Mouse (Mus musculus) c-Kit-positive CD71-positive TER-119-positive erythroid progenitor cells, embryonic 14.5 days (primary cell): ENCODE results near the gene Mymx.

Source experiments
- DNase-seq: peaks from one replicate; pipeline ENCODE4 v3.0.0-alpha.2; 2013; ENCODE audit warnings: low spot score

The Mymx gene

GRCm38 (mm10) chr17:45610144-45610866, 8.4 kb upstream of the Mymx start:
- DNase-seq = no peak

- no peak for DNase-seq
Measured at GRCm38 (mm10) chr17:45608396-45608795, 6.5 kb upstream of the Mymx start.

GRCm38 (mm10) chr17:45606992-45607879, 5.3 kb upstream of the Mymx start:
- DNase-seq = no peak

- no peak for DNase-seq
Measured at GRCm38 (mm10) chr17:45602984-45603383, 1.1 kb upstream of the Mymx start.

GRCm38 (mm10) chr17:45601325-45601724, 577 bp downstream of the Mymx start:
- no peak for DNase-seq

- no peak for DNase-seq
Measured at GRCm38 (mm10) chr17:45600267-45600666, 1.6 kb downstream of the Mymx start.

GRCm38 (mm10) chr17:45599446-45600242, 2.3 kb downstream of the Mymx start, which contains the start of gene Slc29a1:
TSS of gene Slc29a1 (minus strand) at chr17:45599606.
- no peak for DNase-seq

- DNase-seq = no peak
Measured at GRCm38 (mm10) chr17:45598891-45599290, 3.0 kb downstream of the Mymx start.

GRCm38 (mm10) chr17:45598376-45598775, 3.5 kb downstream of the Mymx start:
- DNase-seq = no peak

- DNase-seq = no peak
Measured at GRCm38 (mm10) chr17:45597787-45598186, 4.1 kb downstream of the Mymx start.

- DNase-seq = no peak
Measured at GRCm38 (mm10) chr17:45596631-45597396, 5.1 kb downstream of the Mymx start.

- DNase-seq = no peak
Measured at GRCm38 (mm10) chr17:45595736-45596390, 6.0 kb downstream of the Mymx start.

- no peak for DNase-seq
Measured at GRCm38 (mm10) chr17:45594881-45595735, 6.8 kb downstream of the Mymx start.

GRCm38 (mm10) chr17:45594195-45594594, 7.7 kb downstream of the Mymx start:
- no peak for DNase-seq

- peak; percentile 89 for DNase-seq
Measured at GRCm38 (mm10) chr17:45593479-45593878, 8.4 kb downstream of the Mymx start.

GRCm38 (mm10) chr17:45592606-45593431, 9.1 kb downstream of the Mymx start:
- no peak for DNase-seq

- no peak for DNase-seq
Measured at GRCm38 (mm10) chr17:45591701-45592605, 9.9 kb downstream of the Mymx start.

GRCm38 (mm10) chr17:45590410-45590809, 11.5 kb downstream of the Mymx start:
- DNase-seq = no peak
